Mouse (Mus musculus) limb, embryonic 15.5 days (tissue): Measurements from ENCODE around the gene D8Ertd738e. TPM values are rescaled to one million over a fixed set of nuclear protein-coding genes. Genes with fewer than 3 reads are reported as not detected.

Experiments
- ATAC-seq: fragments of 200-750 bp; cut with Nextera tagmentation; 2 replicates; pipeline ENCODE4 v1.8.0; 2017; ENCODE audit warnings: low read depth, moderate TSS enrichment; ENCODE audit not compliant: insufficient number of reproducible peaks, low FRiP score, low TSS enrichment
- H3K27ac ChIP-seq: fragments of 300-500 bp; sonication (generic); 2 replicates; pipeline ENCODE4 v1.5.1; 2015; ENCODE audit warnings: moderate library complexity, mild to moderate bottlenecking, inconsistent platforms
- H3K27me3 ChIP-seq: fragments of 300-500 bp; sonication (generic); 2 replicates; pipeline ENCODE4 v1.6.1; 2015; ENCODE audit warnings: inconsistent platforms
- H3K36me3 ChIP-seq: fragments of 300-500 bp; sonication (generic); 2 replicates; pipeline ENCODE4 v1.6.1; 2015; ENCODE audit warnings: inconsistent platforms
- H3K4me1 ChIP-seq: fragments of 300-500 bp; sonication (generic); 2 replicates; pipeline ENCODE4 v1.6.1; 2015; ENCODE audit warnings: inconsistent platforms
- H3K4me2 ChIP-seq: fragments of 300-500 bp; sonication (generic); 2 replicates; pipeline ENCODE4 v1.6.1; 2015; ENCODE audit warnings: mild to moderate bottlenecking, inconsistent platforms
- H3K4me3 ChIP-seq: fragments of 300-500 bp; sonication (generic); 2 replicates; pipeline ENCODE4 v1.5.1; 2015; ENCODE audit warnings: mild to moderate bottlenecking, inconsistent platforms
- H3K9ac ChIP-seq: fragments of 300-500 bp; sonication (generic); 2 replicates; pipeline ENCODE4 v1.6.1; 2015; ENCODE audit warnings: inconsistent platforms
- H3K9me3 ChIP-seq: fragments of 300-500 bp; sonication (generic); 2 replicates; pipeline ENCODE4 v1.6.1; 2016; ENCODE audit warnings: inconsistent platforms
- WGBS: fragments of 180-500 bp; shearing (Covaris S2); methylation state at CpG from one replicate; pipeline ENCODE4 v1.1.7; 2015; 5-methylcytosine and 5-hydroxymethylcytosine counted together
- polyA plus RNA-seq: library from polyadenylated mRNA; unstranded; fragments of >200 nt; fragmentation: Nextera tagmentation; extraction: Ambion mirVana; gene quantifications from 2 replicates; pipeline ENCODE4 v1.2.1, GENCODE M21; 2015

The D8Ertd738e gene
- polyA plus RNA-seq, 1 experiment from 2014 or later: 309 TPM

GRCm38 (mm10) chr8:84235746-84236409, 13.6 kb downstream of the D8Ertd738e start:
- peak overlapping the region; percentile 96 for H3K9ac ChIP-seq
- peaks cover 28% of the 10 kb centered on the region for H3K36me3 ChIP-seq
- peaks cover 24% of the 10 kb centered on the region for H3K4me1 ChIP-seq
- H3K4me3 ChIP-seq: peak overlapping the region; percentile 93
- no peak for ATAC-seq
- H3K27ac ChIP-seq: 0 out of 2 replicates have a peak overlapping the region, but pooled peaks have one; percentile 78
- no peaks in the 10 kb centered on the region for H3K27me3 ChIP-seq
- no peaks in the 10 kb centered on the region for H3K9me3 ChIP-seq
- WGBS: 18% methylated on average over 10 of the region's 10 CpGs
- peak overlapping the region; percentile 66 for H3K4me2 ChIP-seq

GRCm38 (mm10) chr8:84233055-84233454, 16.5 kb downstream of the D8Ertd738e start:
- Histone ChIP-seq H3K36me3 (peaks cover 56% of the 10 kb centered on the region), H3K4me2 (no peak overlapping the region), H3K4me3 (no peak overlapping the region), H3K27me3 (no peaks in the 10 kb centered on the region), H3K4me1 (peaks cover 23% of the 10 kb centered on the region), H3K9me3 (no peaks in the 10 kb centered on the region), H3K9ac (no peak overlapping the region), H3K27ac (no peak overlapping the region)
- no peak for ATAC-seq
- 73% methylated on average over 2 of the region's 2 CpGs for WGBS

GRCm38 (mm10) chr8:84230735-84231134, 18.8 kb downstream of the D8Ertd738e start:
- no peak for ATAC-seq

GRCm38 (mm10) chr8:84223322-84224029, 26.0 kb downstream of the D8Ertd738e start:
- H3K36me3 ChIP-seq: peaks cover 96% of the 10 kb centered on the region
- no peak overlapping the region for H3K9ac ChIP-seq
- ATAC-seq: no peak
- H3K4me3 ChIP-seq: no peak overlapping the region
- no peaks in the 10 kb centered on the region for H3K4me1 ChIP-seq
- H3K27me3 ChIP-seq: no peaks in the 10 kb centered on the region
- WGBS: 82% methylated on average over 21 of the region's 21 CpGs
- H3K4me2 ChIP-seq: no peak overlapping the region
- no peak overlapping the region for H3K27ac ChIP-seq
- H3K9me3 ChIP-seq: no peaks in the 10 kb centered on the region

More at GRCm38 (mm10) chr8:84230735-84231134, 18.8 kb downstream of the D8Ertd738e start:
- no peak overlapping the region for H3K27ac ChIP-seq
- H3K4me3 ChIP-seq: no peak overlapping the region
- no peak overlapping the region for H3K9ac ChIP-seq
- no peak overlapping the region for H3K4me2 ChIP-seq
- 77% methylated on average over 17 of the region's 17 CpGs for WGBS
- peaks cover 13% of the 10 kb centered on the region for H3K4me1 ChIP-seq
- H3K27me3 ChIP-seq: no peaks in the 10 kb centered on the region
- H3K9me3 ChIP-seq: no peaks in the 10 kb centered on the region
- H3K36me3 ChIP-seq: peaks cover 78% of the 10 kb centered on the region

DNA sequence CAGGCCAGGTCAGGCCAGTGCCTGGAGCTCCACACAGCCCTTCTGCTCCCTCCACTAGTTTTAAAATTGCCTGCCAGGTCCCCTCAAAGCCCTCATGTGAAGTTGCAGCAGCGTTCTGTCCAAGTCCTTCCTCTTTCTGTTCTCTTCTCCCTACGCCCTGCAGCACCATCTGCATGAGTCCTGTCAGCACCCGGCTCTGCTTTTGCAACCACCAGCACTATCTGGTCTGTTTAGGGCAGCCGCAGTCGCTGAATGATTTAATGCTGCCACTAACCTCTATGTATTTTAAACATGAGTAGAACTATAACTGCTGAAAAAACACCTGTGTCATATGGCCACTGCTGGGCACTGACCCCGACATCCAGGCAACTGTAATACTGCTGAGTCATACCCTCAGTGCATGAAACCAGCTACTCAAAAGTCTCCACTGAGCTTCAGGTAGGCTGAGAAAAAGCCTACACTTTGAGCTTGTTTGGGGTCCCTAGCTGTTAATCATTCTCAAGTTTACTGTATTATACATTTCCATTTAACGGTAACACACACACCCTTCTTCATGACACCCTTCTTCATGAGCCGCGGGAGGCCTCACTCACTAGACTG, 26.9 kb downstream of the D8Ertd738e start:
- no peaks in the 10 kb centered on the region for H3K9me3 ChIP-seq
- no peak overlapping the region for H3K27ac ChIP-seq
- H3K4me3 ChIP-seq: no peak overlapping the region
- H3K36me3 ChIP-seq: peaks cover 96% of the 10 kb centered on the region
- ATAC-seq: no peak
- WGBS: 89% methylated on average over 9 of the region's 9 CpGs
- no peak overlapping the region for H3K4me2 ChIP-seq
- H3K27me3 ChIP-seq: no peaks in the 10 kb centered on the region
- no peaks in the 10 kb centered on the region for H3K4me1 ChIP-seq
- H3K9ac ChIP-seq: no peak overlapping the region

DNA sequence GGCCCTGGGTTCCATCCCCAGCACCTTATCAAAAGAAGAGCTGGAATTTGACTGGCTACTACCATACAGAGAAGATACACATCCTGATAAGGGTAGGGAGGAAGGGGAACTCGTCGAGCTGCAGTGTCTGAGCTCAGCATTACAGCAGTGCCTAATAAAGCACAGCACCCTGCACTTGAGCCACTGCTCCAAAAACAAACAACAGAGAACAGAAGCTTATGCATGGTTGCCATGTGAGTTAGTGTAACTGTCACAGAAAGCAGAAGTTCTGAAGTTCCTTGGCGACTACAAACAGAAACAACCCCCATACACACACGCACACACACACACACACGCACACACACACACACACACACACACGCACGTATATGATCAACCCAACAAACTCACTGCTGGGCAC, 29.4 kb downstream of the D8Ertd738e start:
- peaks cover 97% of the 10 kb centered on the region for H3K36me3 ChIP-seq
- ATAC-seq: no peak
- H3K27ac ChIP-seq: no peak overlapping the region
- no peaks in the 10 kb centered on the region for H3K27me3 ChIP-seq
- H3K9me3 ChIP-seq: no peaks in the 10 kb centered on the region
- no peak overlapping the region for H3K9ac ChIP-seq
- no peak overlapping the region for H3K4me3 ChIP-seq
- no peak overlapping the region for H3K4me2 ChIP-seq
- WGBS: 88% methylated on average over 7 of the region's 7 CpGs
- H3K4me1 ChIP-seq: no peaks in the 10 kb centered on the region

GRCm38 (mm10) chr8:84218143-84218542, 31.4 kb downstream of the D8Ertd738e start:
- Histone ChIP-seq H3K36me3 (peaks cover 96% of the 10 kb centered on the region), H3K4me1 (no peaks in the 10 kb centered on the region), H3K27me3 (no peaks in the 10 kb centered on the region), H3K27ac (no peak overlapping the region), H3K9ac (no peak overlapping the region), H3K9me3 (no peaks in the 10 kb centered on the region), H3K4me2 (no peak overlapping the region), H3K4me3 (no peak overlapping the region)
- ATAC-seq: no peak
- WGBS: 93% methylated on average over 5 of the region's 5 CpGs

DNA sequence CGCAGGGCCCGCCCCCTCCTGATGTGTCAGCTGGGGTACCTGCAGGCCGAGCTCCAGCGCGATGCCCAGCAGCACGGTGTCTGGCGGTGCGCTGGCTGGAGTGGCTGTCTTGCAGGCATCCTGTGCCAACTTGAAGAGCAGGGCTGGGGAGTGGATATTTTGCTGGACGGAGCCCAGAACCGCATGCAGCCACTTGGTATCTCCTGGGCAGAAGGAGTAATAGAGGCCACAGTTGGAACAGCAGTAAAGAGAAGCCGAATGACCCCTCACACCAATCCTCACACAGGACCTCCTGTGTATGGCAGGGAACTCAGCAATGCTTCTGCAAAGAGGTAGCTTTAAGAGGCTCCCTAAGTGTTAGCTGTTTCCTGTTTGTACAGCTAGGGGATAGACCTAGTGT, 32.3 kb downstream of the D8Ertd738e start:
- no peak for ATAC-seq
- 93% methylated on average over 11 of the region's 11 CpGs for WGBS

DNA sequence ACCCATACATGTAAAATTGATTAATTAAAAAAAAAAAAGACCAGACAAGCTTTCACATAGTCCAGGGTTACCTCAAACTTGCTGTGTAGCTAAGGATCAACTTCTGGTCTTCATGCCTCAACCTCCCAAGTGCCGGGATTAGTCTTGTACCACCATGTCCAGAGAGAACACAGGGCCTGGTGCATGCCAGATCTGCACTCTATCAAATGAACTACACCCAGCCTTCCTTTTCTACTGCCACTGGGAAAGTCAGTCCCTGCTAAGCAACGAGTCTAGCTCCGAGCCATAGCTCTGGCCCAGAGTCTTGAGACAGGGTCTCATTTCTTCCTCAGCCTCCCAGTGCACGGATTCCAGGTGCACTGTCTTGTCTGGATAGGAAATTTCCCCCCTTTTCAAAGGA, 36.2 kb downstream of the D8Ertd738e start:
- H3K4me3 ChIP-seq: no peak overlapping the region
- H3K27ac ChIP-seq: no peak overlapping the region
- H3K27me3 ChIP-seq: no peaks in the 10 kb centered on the region
- no peaks in the 10 kb centered on the region for H3K9me3 ChIP-seq
- peaks cover 20% of the 10 kb centered on the region for H3K4me1 ChIP-seq
- no peak overlapping the region for H3K9ac ChIP-seq
- H3K4me2 ChIP-seq: no peak overlapping the region
- H3K36me3 ChIP-seq: peaks cover 97% of the 10 kb centered on the region
- 86% methylated on average over 4 of the region's 4 CpGs for WGBS
- ATAC-seq: no peak

More for the DNA sequence above, 32.3 kb downstream of the D8Ertd738e start:
- Histone ChIP-seq H3K36me3 (peaks cover 96% of the 10 kb centered on the region), H3K4me2 (no peak overlapping the region), H3K9me3 (no peaks in the 10 kb centered on the region), H3K9ac (no peak overlapping the region), H3K4me3 (no peak overlapping the region), H3K27me3 (no peaks in the 10 kb centered on the region), H3K27ac (no peak overlapping the region), H3K4me1 (no peaks in the 10 kb centered on the region)

DNA sequence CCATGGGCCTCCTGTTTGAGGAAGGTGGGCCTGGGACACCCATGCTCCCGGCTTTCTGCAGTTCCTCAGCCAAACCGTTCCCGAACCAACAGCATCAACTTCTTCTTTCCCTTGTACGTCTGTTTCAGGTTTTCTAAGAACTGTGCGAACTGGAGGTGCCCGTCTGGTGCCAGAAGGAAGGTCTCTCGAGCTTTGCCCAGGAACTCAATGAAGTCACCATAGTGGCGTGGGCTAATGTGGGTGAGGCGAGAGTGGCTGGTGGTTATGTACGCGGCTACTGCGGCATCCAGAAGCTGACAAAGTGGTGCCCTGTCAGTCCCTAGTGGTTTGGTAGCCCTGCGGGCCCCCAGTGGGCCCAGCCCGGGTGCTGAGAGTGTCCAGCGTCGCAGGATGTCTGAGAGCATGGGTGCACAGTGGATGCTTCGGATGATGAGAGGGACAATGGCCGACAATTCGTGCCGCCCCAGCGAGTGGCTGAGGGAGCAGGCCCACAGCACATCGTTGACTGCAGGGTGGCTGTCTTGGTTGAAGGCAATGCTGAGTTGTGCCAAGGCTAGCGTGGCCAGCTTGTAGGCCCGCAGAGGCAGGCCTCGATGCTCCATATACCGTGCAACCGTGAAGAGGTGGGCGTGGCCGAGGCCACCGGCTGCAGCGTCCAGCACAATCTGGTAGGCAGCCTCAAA, 37.5 kb downstream of the D8Ertd738e start:
- Histone ChIP-seq H3K27me3 (no peaks in the 10 kb centered on the region), H3K36me3 (peaks cover 93% of the 10 kb centered on the region), H3K9me3 (no peaks in the 10 kb centered on the region), H3K9ac (no peak overlapping the region), H3K4me3 (no peak overlapping the region), H3K4me2 (no peak overlapping the region), H3K27ac (peak overlapping the region; percentile 7; the same call in 1 of the 2 replicates), H3K4me1 (peaks cover 32% of the 10 kb centered on the region)
- WGBS: 88% methylated on average over 31 of the region's 31 CpGs
- no peak for ATAC-seq

DNA sequence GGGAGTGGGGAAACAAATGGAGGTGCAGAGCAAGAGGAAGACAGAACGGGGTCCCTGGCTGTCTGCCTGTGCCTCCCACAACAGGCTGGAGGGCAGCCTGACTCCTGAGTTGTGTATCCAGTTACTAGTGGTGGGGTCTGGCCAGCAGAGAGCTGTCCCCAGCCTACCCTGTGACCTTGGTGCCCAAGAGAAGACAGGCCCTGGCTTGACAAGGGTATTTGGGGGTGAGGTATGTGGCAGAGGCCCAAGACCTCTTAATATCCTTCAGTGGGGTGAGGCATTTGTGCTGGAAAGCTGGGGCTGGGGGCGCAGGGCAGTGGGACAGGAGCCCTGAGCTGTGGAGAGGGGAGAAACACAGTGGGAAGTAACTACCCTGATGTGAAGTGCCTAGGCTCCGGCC, 38.3 kb downstream of the D8Ertd738e start:
- Histone ChIP-seq H3K36me3 (peaks cover 90% of the 10 kb centered on the region), H3K4me3 (no peak overlapping the region), H3K4me2 (no peak overlapping the region), H3K9me3 (no peaks in the 10 kb centered on the region), H3K4me1 (peaks cover 33% of the 10 kb centered on the region), H3K27me3 (no peaks in the 10 kb centered on the region), H3K27ac (peak overlapping the region; percentile 22; the same call in 1 of the 2 replicates), H3K9ac (0 out of 2 replicates have a peak overlapping the region, but pooled peaks have one; percentile 10)
- ATAC-seq: no peak
- 90% methylated on average over 3 of the region's 3 CpGs for WGBS
